In genomic region chr13:58117318-58118017, GRCm38 (mm10) we compare ENCODE assay signal across 9 mouse cellular contexts. TPM values are rescaled to one million over a fixed set of nuclear protein-coding genes. Genes with fewer than 3 reads are reported as not detected.
DNase-seq lines count a peak whose midpoint lies in the region; ATAC-seq and TF ChIP-seq lines count a peak whose summit lies in the region.
"Had no signal": no experiment of that assay in that cellular context is flagged by ENCODE, and none has a peak within 500 bp of the region (broad histone marks: within the 10 kb centered on the region; RNA-seq: fewer than 3 reads in every experiment).

No protein-coding gene starts in this region.

- no peak overlapping the region for H3K9ac ChIP-seq in ES-Bruce4 (ENCODE audit: low read depth, poor library complexity, severe bottlenecking)
- H3K9ac ChIP-seq in liver, embryonic 13.5 days: no peak overlapping the region

- no peak for TF ChIP-seq POLR2A in ES-Bruce4 (IDR thresholded peaks at IDR 0.05; ENCODE audit: insufficient read depth, low read length)

- H3K27ac ChIP-seq in ES-Bruce4 (ENCODE audit: insufficient read depth, low read length): no peak overlapping the region
- no peak overlapping the region for H3K27ac ChIP-seq in liver, embryonic 13.5 days

- H3K9me3 ChIP-seq in ES-Bruce4 (replicated peaks; ENCODE audit: control insufficient read depth, insufficient read depth, low read length, poor library complexity, severe bottlenecking): no peaks in the 10 kb centered on the region
- no peaks in the 10 kb centered on the region for H3K9me3 ChIP-seq in liver, embryonic 13.5 days (replicated peaks)

- H3K36me3 ChIP-seq in ES-Bruce4 (ENCODE audit: control insufficient read depth, insufficient read depth, low read length, poor library complexity, severe bottlenecking): no peaks in the 10 kb centered on the region
- no peaks in the 10 kb centered on the region for H3K36me3 ChIP-seq in liver, embryonic 13.5 days

- ATAC-seq in erythroid progenitor cell, adult 5-6 weeks (replicated peaks; ENCODE audit: low FRiP score, poor library complexity, severe bottlenecking): peak; percentile 43; the same call in 1 of the 2 replicates
- no peak for ATAC-seq in liver, embryonic 13.5 days (ENCODE audit: low read depth)

- no peak overlapping the region for H3K4me2 ChIP-seq in liver, embryonic 13.5 days

- peak; percentile 70 to 76 for DNase-seq in layer of hippocampus, postnatal 10 days (ENCODE audit: low spot score in 2 of 2)
- DNase-seq in layer of hippocampus, adult 9-10 months (ENCODE audit: low spot score): no peak
- peak; percentile 82 for DNase-seq in adrenal gland, postnatal 25 days
- peak; percentile 29 for DNase-seq in liver, embryonic 13.5 days
- DNase-seq in spleen, adult 18-20 months: peak; percentile 44 to 55
- no peak for DNase-seq in adipocyte (ENCODE audit: low spot score)

- peaks cover 2% of the 10 kb centered on the region for H3K4me1 ChIP-seq in ES-Bruce4 (ENCODE audit: control insufficient read depth, insufficient read depth, low read length)
- H3K4me1 ChIP-seq in liver, embryonic 13.5 days (replicated peaks): peaks cover 19% of the 10 kb centered on the region

- TF ChIP-seq CTCF in ES-Bruce4 (IDR thresholded peaks at IDR 0.05; ENCODE audit: low read depth, low read length): peak; percentile 69

- no peaks in the 10 kb centered on the region for H3K27me3 ChIP-seq in ES-Bruce4 (ENCODE audit: control insufficient read depth, insufficient read depth, low read length, poor library complexity, severe bottlenecking)
- H3K27me3 ChIP-seq in liver, embryonic 13.5 days: peaks cover 42% of the 10 kb centered on the region

- no peak for TF ChIP-seq EP300 in ES-Bruce4 (IDR thresholded peaks at IDR 0.05; ENCODE audit: insufficient read depth, low read depth, low read length)

- WGBS in liver, embryonic 13.5 days (ENCODE audit: insufficient replicate concordance): 35% methylated on average over 8 of the region's 8 CpGs

- no peak overlapping the region for H3K4me3 ChIP-seq in ES-Bruce4 (ENCODE audit: low read depth, low read length)
- H3K4me3 ChIP-seq in liver, embryonic 13.5 days (replicated peaks): no peak overlapping the region
- H3K4me3 ChIP-seq: myocyte had no signal

RNA-seq across cellular contexts. Expression of gene Klhl3, which starts 4.1 kb away (rescaled TPM):
- 10 to 100 TPM; 25.0 to 27.8 TPM for total RNA-seq in layer of hippocampus, postnatal 10 days (2021)
- 0.25 and 0.30 TPM in 2 replicates for polyA plus RNA-seq in ES-Bruce4 (2011; ENCODE audit: insufficient read depth, insufficient read length, low read depth, missing spikeins)
- 1.5 and 3.2 TPM in 2 replicates for total RNA-seq in adrenal gland, postnatal 25 days (2021)
- total RNA-seq in erythroid progenitor cell, adult 5-6 weeks (2015; ENCODE audit: low replicate concordance): 0.36 and 0.84 TPM in 2 replicates
- total RNA-seq in erythroid progenitor cell, adult 5-6 weeks (2017; ENCODE audit: low replicate concordance): not detected in 2 replicates
- polyA plus RNA-seq in liver, embryonic 13.5 days (2015; fragmentation: Nextera tagmentation; extraction: Ambion mirVana): 0.79 and 0.91 TPM in 2 replicates

RNA-seq across cellular contexts. Expression of gene Hnrnpa0, which starts 10.9 kb away (rescaled TPM):
- total RNA-seq in layer of hippocampus, postnatal 10 days (2021): 100 to 1,000 TPM; 170 to 173 TPM
- polyA plus RNA-seq in ES-Bruce4 (2011; ENCODE audit: insufficient read depth, insufficient read length, low read depth, missing spikeins): 166 and 181 TPM in 2 replicates
- 115 and 127 TPM in 2 replicates for total RNA-seq in adrenal gland, postnatal 25 days (2021)
- 32.4 and 38.1 TPM in 2 replicates for total RNA-seq in erythroid progenitor cell, adult 5-6 weeks (2015; ENCODE audit: low replicate concordance)
- total RNA-seq in erythroid progenitor cell, adult 5-6 weeks (2017; ENCODE audit: low replicate concordance): 21.2 and 38.1 TPM in 2 replicates
- polyA plus RNA-seq in liver, embryonic 13.5 days (2015; fragmentation: Nextera tagmentation; extraction: Ambion mirVana): 12.5 and 15.3 TPM in 2 replicates

RNA-seq across cellular contexts. Expression of gene Idnk, which starts 40.0 kb away (rescaled TPM):
- total RNA-seq in layer of hippocampus, postnatal 10 days (2021): 10 to 100 TPM; 29.2 to 33.3 TPM
- 25.1 and 28.9 TPM in 2 replicates for polyA plus RNA-seq in ES-Bruce4 (2011; ENCODE audit: insufficient read depth, insufficient read length, low read depth, missing spikeins)
- 45.4 and 55.2 TPM in 2 replicates for total RNA-seq in adrenal gland, postnatal 25 days (2021)
- 20.5 and 37.8 TPM in 2 replicates for total RNA-seq in erythroid progenitor cell, adult 5-6 weeks (2015; ENCODE audit: low replicate concordance)
- 13.5 and 18.4 TPM in 2 replicates for total RNA-seq in erythroid progenitor cell, adult 5-6 weeks (2017; ENCODE audit: low replicate concordance)
- 21.8 and 26.3 TPM in 2 replicates for polyA plus RNA-seq in liver, embryonic 13.5 days (2015; fragmentation: Nextera tagmentation; extraction: Ambion mirVana)

Comparison
In these comparisons a context has a peak if more than half of its experiments do, and no peak if none do; other contexts are left out.
1. DNase-seq: peak in layer of hippocampus, postnatal 10 days (2 of 2), adrenal gland, postnatal 25 days (single experiment), liver, embryonic 13.5 days (single experiment) and spleen, adult 18-20 months (2 of 2); none in layer of hippocampus, adult 9-10 months (single experiment) and adipocyte (single experiment).